Mouse (Mus musculus): ENCODE measurements around the gene Mrpl20.

DNA sequence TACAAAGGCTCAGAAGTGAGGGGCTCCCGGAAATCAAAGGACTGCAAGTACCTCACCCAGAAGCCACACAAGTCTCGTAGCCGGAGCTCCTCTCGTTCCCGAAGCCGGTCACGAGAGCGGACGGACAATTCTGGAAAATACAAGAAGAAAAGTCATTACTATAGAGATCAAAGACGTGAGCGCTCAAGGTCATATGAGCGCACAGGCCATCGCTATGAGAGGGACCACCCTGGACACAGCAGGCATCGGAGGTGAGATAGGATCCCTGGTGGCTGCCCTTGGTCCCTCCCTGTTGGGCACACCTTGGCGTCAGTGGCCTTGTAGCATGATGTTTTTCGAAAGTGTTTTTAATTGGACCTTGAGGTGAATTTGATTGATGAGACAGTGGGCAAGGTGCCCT lies 20.8 kb downstream of the Mrpl20 start:
- TF ChIP-seq CTCF (conservative IDR thresholded peaks at IDR 0.05; ENCODE audit: low read length) (no peak), POU5F1 (IDR thresholded peaks at IDR 0.05; ENCODE audit: borderline replicate concordance, low read length) (no peak), NANOG (IDR thresholded peaks at IDR 0.05; ENCODE audit: borderline replicate concordance, low read length) (no peak)

All from E14TG2a.4 (cell line).